Comparison of ENCODE assay signal across 8 mouse cellular contexts in genomic region chr19:55592876-55593691, GRCm38 (mm10).
DNase-seq lines count a peak whose midpoint lies in the region; ATAC-seq and TF ChIP-seq lines count a peak whose summit lies in the region.

No protein-coding gene starts in this region.

- TF ChIP-seq POLR2A in myocyte (IDR thresholded peaks at IDR 0.05; ENCODE audit: insufficient read length, low read depth): no peak

- no peaks in the 10 kb centered on the region for H3K9me3 ChIP-seq in forebrain, embryonic 16.5 days (ENCODE audit: control insufficient read depth, low read length)

- peak; percentile 67 to 68 for DNase-seq in right cerebral cortex, postnatal 10 days (ENCODE audit: low spot score in 2 of 2)
- DNase-seq in right cerebral cortex, postnatal 36 days (ENCODE audit: low spot score in 2 of 2): no peak
- peak; percentile 73 to 82 for DNase-seq in kidney, postnatal 36 days
- DNase-seq in cerebellum, adult 8-10 months: no peak

- H3ac ChIP-seq in myocyte (ENCODE audit: control insufficient read depth, insufficient read length): no peak overlapping the region

- peak overlapping the region; percentile 38 for H3K4me2 ChIP-seq in forebrain, embryonic 16.5 days (ENCODE audit: low read length)
- peak overlapping the region; percentile 83 for H3K4me2 ChIP-seq in myocyte (ENCODE audit: low read depth)

- no peak overlapping the region for H3K27ac ChIP-seq in forebrain, embryonic 16.5 days (ENCODE audit: low read length)

- ATAC-seq in forebrain, embryonic 16.5 days: peak; percentile 61
- no peak for ATAC-seq in cerebellum, adult (ENCODE audit: insufficient number of reproducible peaks, low FRiP score, low TSS enrichment)
- ATAC-seq in activated CD4-positive, CD25-positive, alpha-beta regulatory T cell, adult 4 months: no peak

- H3K4me1 ChIP-seq in forebrain, embryonic 16.5 days (replicated peaks; ENCODE audit: control insufficient read depth, insufficient read depth, low read length): peaks cover 32% of the 10 kb centered on the region

- 21% methylated on average over 26 of the region's 26 CpGs for WGBS in forebrain, embryonic 16.5 days

- no peak overlapping the region for H3K9ac ChIP-seq in forebrain, embryonic 16.5 days (replicated peaks; ENCODE audit: low read depth, low read length)

- peaks cover 4% of the 10 kb centered on the region; the same call in 1 of the 2 replicates for H3K27me3 ChIP-seq in forebrain, embryonic 16.5 days (replicated peaks; ENCODE audit: control insufficient read depth, insufficient read depth, low read length)
- H3K27me3 ChIP-seq in myocyte (ENCODE audit: control insufficient read depth, insufficient read depth, insufficient read length): no peaks in the 10 kb centered on the region

- peak overlapping the region; percentile 5; the same call in 1 of the 2 replicates for H3K4me3 ChIP-seq in forebrain, embryonic 16.5 days (replicated peaks; ENCODE audit: low read length)
- peak overlapping the region; percentile 9 for H3K4me3 ChIP-seq in myocyte

- no peaks in the 10 kb centered on the region for H3K79me2 ChIP-seq in myocyte (ENCODE audit: control insufficient read depth, insufficient read depth)

- no peaks in the 10 kb centered on the region for H3K36me3 ChIP-seq in forebrain, embryonic 16.5 days (ENCODE audit: control insufficient read depth, insufficient read depth)
- H3K36me3 ChIP-seq in myocyte (ENCODE audit: control insufficient read depth, insufficient read depth): no peaks in the 10 kb centered on the region

TF ChIP-seq in myocyte, 11 proteins besides CTCF, POLR2A, EP300 and RAD21:
- TF ChIP-seq MAX (IDR thresholded peaks at IDR 0.05; ENCODE audit: low read depth) (no peak), USF1 (IDR thresholded peaks at IDR 0.05; ENCODE audit: low read depth) (peak; percentile 64)

Comparison
In these comparisons a context has a peak if more than half of its experiments do, and no peak if none do; other contexts are left out.
1. DNase-seq: peak in right cerebral cortex, postnatal 10 days (2 of 2) and kidney, postnatal 36 days (2 of 2); none in right cerebral cortex, postnatal 36 days (0 of 2) and cerebellum, adult 8-10 months (single experiment).